Mouse (Mus musculus) heart, embryonic 15.5 days (tissue): ENCODE measurements around the gene 1700022I11Rik. TPM values are rescaled to one million over a fixed set of nuclear protein-coding genes. Genes with fewer than 3 reads are reported as not detected.

Source experiments
- ATAC-seq: fragments of 200-750 bp; cut with Nextera tagmentation; replicated peaks from 2 replicates; pipeline ENCODE4 v1.8.0; 2017; ENCODE audit warnings: low read depth, moderate TSS enrichment; ENCODE audit not compliant: insufficient number of reproducible peaks, insufficient read depth, low FRiP score
- H3K27ac ChIP-seq: fragments of 300-500 bp; sonication (generic); 2 replicates; pipeline ENCODE4 v1.5.1; 2015; ENCODE audit warnings: mild to moderate bottlenecking, inconsistent platforms
- H3K27me3 ChIP-seq: fragments of 300-500 bp; sonication (generic); 2 replicates; pipeline ENCODE4 v1.6.1; 2015; ENCODE audit warnings: inconsistent platforms
- H3K36me3 ChIP-seq: fragments of 300-500 bp; sonication (generic); 2 replicates; pipeline ENCODE4 v1.6.1; 2015; ENCODE audit warnings: mild to moderate bottlenecking, inconsistent platforms
- H3K4me1 ChIP-seq: fragments of 300-500 bp; sonication (generic); replicated peaks from 2 replicates; pipeline ENCODE4 v1.6.1; 2015; ENCODE audit warnings: inconsistent platforms
- H3K4me2 ChIP-seq: fragments of 300-500 bp; sonication (generic); 2 replicates; pipeline ENCODE4 v1.6.1; 2015; ENCODE audit warnings: inconsistent platforms, mild to moderate bottlenecking, moderate library complexity
- H3K4me3 ChIP-seq: fragments of 300-500 bp; sonication (generic); 2 replicates; pipeline ENCODE4 v1.5.1; 2015; ENCODE audit warnings: mild to moderate bottlenecking, inconsistent platforms
- H3K9ac ChIP-seq: fragments of 300-500 bp; sonication (generic); 2 replicates; pipeline ENCODE4 v1.6.1; 2015; ENCODE audit warnings: mild to moderate bottlenecking, inconsistent platforms
- H3K9me3 ChIP-seq: fragments of 300-500 bp; sonication (generic); replicated peaks from 2 replicates; pipeline ENCODE4 v1.6.1; 2016; ENCODE audit warnings: inconsistent platforms
- WGBS: fragments of 180-500 bp; shearing (Covaris S2); methylation state at CpG from one replicate; pipeline ENCODE4 v1.1.7; 2015; ENCODE audit warnings: mixed read lengths; 5-methylcytosine and 5-hydroxymethylcytosine counted together
- polyA plus RNA-seq: library from polyadenylated mRNA; unstranded; fragments of >200 nt; fragmentation: Nextera tagmentation; extraction: Ambion mirVana; gene quantifications from 2 replicates; pipeline ENCODE4 v1.2.1, GENCODE M21; 2015

1700022I11Rik gene
- polyA plus RNA-seq, 1 experiment from 2014 or later, result 0.18 TPM

DNA sequence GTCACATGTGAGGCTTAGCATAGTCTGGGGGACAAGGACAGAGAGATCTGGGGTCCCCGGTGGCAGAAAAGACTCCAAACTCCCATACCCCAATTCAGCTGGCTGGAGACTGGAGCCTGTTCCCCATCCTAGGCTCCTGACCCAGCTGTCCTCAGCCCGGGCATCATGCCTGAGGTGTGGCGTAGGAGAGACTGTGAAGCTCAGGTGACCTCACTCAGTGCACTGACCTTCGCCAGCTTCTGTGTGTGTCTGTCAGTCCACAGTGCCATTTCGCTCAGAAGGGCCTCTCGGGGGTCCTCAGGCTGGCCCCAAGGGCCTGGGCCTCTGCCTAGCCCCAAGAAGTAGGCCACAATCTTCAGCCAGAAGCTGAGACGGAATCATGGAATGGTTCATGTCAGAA is 16.8 kb upstream of the 1700022I11Rik start:
- no peak for ATAC-seq
- WGBS, result 80% methylated on average over 7 of the region's 7 CpGs
- peak overlapping the region; percentile 46 for H3K4me2 ChIP-seq
- H3K9me3 ChIP-seq, result no peaks in the 10 kb centered on the region
- H3K27me3 ChIP-seq, result peaks cover 6% of the 10 kb centered on the region
- H3K4me1 ChIP-seq, result peaks cover 52% of the 10 kb centered on the region
- no peak overlapping the region for H3K4me3 ChIP-seq
- peak overlapping the region; percentile 98 for H3K27ac ChIP-seq
- H3K36me3 ChIP-seq, result peaks cover 12% of the 10 kb centered on the region; the same call in 1 of the 2 replicates
- H3K9ac ChIP-seq, result peak overlapping the region; percentile 21; the same call in 1 of the 2 replicates

GRCm38 (mm10) chr4:42953435-42954094 is 15.8 kb upstream of the 1700022I11Rik start:
- Histone ChIP-seq H3K4me2 (peak overlapping the region; percentile 46), H3K9ac (peak overlapping the region; percentile 21), H3K4me1 (peaks cover 62% of the 10 kb centered on the region), H3K36me3 (peaks cover 17% of the 10 kb centered on the region; the same call in 1 of the 2 replicates), H3K4me3 (no peak overlapping the region), H3K9me3 (no peaks in the 10 kb centered on the region), H3K27me3 (no peaks in the 10 kb centered on the region), H3K27ac (peak overlapping the region; percentile 98)
- WGBS, result 27% methylated on average over 10 of the region's 10 CpGs
- ATAC-seq, result peak; percentile 72

- H3K4me2 ChIP-seq, result peak overlapping the region; percentile 46
- no peak overlapping the region for H3K4me3 ChIP-seq
- WGBS, result 9% methylated on average over 10 of the region's 10 CpGs
- ATAC-seq, result no peak
- no peaks in the 10 kb centered on the region for H3K27me3 ChIP-seq
- peaks cover 63% of the 10 kb centered on the region for H3K4me1 ChIP-seq
- H3K27ac ChIP-seq, result peak overlapping the region; percentile 98
- peak overlapping the region; percentile 50 for H3K9ac ChIP-seq
- H3K9me3 ChIP-seq, result no peaks in the 10 kb centered on the region
- peaks cover 17% of the 10 kb centered on the region; the same call in 1 of the 2 replicates for H3K36me3 ChIP-seq
These were observed 15.1 kb upstream of the 1700022I11Rik start for GRCm38 (mm10) chr4:42954297-42954696.

DNA sequence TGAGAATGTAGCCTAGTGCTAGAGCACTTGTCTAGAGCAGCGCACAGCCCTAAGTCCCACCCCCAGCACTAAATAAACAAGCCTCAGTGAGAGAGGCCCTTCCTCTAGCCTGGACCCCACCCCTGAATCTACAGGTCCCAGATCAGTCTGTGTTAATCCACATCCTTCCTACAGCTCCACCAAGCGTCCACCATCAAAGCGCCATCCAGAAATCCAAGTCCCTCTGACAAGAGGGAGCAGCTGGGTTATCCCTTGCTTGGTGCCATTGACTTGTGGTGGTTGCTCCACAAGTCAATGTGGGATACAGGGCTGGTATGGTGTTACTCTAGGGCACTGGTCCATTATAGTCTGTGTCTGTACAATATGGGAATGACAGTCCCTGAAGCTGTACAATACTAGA is 14.2 kb upstream of the 1700022I11Rik start:
- Histone ChIP-seq H3K4me3 (no peak overlapping the region), H3K36me3 (peaks cover 17% of the 10 kb centered on the region; the same call in 1 of the 2 replicates), H3K27me3 (no peaks in the 10 kb centered on the region), H3K4me1 (peaks cover 71% of the 10 kb centered on the region), H3K9me3 (no peaks in the 10 kb centered on the region), H3K4me2 (no peak overlapping the region), H3K9ac (no peak overlapping the region), H3K27ac (peak overlapping the region; percentile 98; the same call in 1 of the 2 replicates)
- ATAC-seq, result no peak
- 93% methylated on average over 3 of the region's 3 CpGs for WGBS

DNA sequence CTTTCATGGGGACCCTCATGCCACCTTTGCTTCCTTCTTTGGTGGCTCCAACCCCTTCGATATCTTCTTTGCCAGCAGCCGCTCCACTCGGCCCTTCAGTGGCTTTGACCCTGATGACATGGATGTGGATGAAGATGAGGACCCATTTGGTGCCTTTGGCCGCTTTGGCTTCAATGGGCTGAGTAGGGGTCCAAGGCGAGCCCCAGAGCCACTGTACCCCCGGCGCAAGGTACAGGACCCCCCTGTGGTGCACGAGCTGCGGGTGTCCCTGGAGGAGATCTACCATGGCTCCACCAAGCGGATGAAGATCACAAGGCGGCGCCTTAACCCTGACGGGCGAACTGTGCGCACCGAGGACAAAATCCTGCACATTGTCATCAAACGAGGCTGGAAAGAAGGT is 12.8 kb upstream of the 1700022I11Rik start:
- 92% methylated on average over 17 of the region's 17 CpGs for WGBS
- H3K4me2 ChIP-seq, result no peak overlapping the region
- no peak for ATAC-seq
- peaks cover 62% of the 10 kb centered on the region for H3K4me1 ChIP-seq
- no peak overlapping the region for H3K27ac ChIP-seq
- H3K9me3 ChIP-seq, result no peaks in the 10 kb centered on the region
- no peak overlapping the region for H3K9ac ChIP-seq
- H3K27me3 ChIP-seq, result no peaks in the 10 kb centered on the region
- peaks cover 17% of the 10 kb centered on the region; the same call in 1 of the 2 replicates for H3K36me3 ChIP-seq
- H3K4me3 ChIP-seq, result no peak overlapping the region

- Histone ChIP-seq H3K4me3 (no peak overlapping the region), H3K9ac (no peak overlapping the region; the same call in 1 of the 2 replicates), H3K4me1 (peaks cover 55% of the 10 kb centered on the region), H3K9me3 (no peaks in the 10 kb centered on the region), H3K27ac (peak overlapping the region; percentile 87), H3K36me3 (peaks cover 17% of the 10 kb centered on the region; the same call in 1 of the 2 replicates), H3K27me3 (no peaks in the 10 kb centered on the region), H3K4me2 (no peak overlapping the region)
- no peak for ATAC-seq
- 80% methylated on average over 11 of the region's 11 CpGs for WGBS
These were observed 12.1 kb upstream of the 1700022I11Rik start for GRCm38 (mm10) chr4:42957306-42957705.

DNA sequence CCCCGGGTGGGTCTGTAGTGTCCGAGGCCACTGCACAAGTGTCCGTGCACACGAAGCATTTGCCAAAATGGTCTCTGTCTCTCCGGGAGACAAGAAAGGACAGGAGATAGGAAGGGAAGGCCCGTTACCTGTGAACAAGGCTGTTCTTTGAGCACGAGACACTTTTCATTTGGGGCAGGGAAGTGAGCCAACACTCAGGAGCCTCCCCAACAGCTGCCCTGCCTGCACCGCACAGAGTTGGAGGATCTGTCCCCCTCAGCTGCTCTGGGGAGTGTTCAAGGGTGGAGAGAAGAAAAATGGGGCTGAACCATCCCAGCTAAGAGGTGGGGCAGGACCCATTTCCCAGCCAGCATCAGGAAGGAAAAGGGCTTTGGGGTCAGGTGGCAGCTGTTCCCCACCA is 11.4 kb upstream of the 1700022I11Rik start:
- no peak overlapping the region for H3K4me2 ChIP-seq
- WGBS, result 77% methylated on average over 8 of the region's 8 CpGs
- ATAC-seq, result no peak
- peak overlapping the region; percentile 87 for H3K27ac ChIP-seq
- H3K27me3 ChIP-seq, result no peaks in the 10 kb centered on the region
- H3K4me1 ChIP-seq, result peaks cover 48% of the 10 kb centered on the region
- H3K4me3 ChIP-seq, result no peak overlapping the region
- no peaks in the 10 kb centered on the region for H3K9me3 ChIP-seq
- peaks cover 17% of the 10 kb centered on the region; the same call in 1 of the 2 replicates for H3K36me3 ChIP-seq
- peak overlapping the region; percentile 35; the same call in 1 of the 2 replicates for H3K9ac ChIP-seq

GRCm38 (mm10) chr4:42958942-42959341 is 10.5 kb upstream of the 1700022I11Rik start:
- Histone ChIP-seq H3K9ac (peak overlapping the region; percentile 29), H3K36me3 (peaks cover 17% of the 10 kb centered on the region; the same call in 1 of the 2 replicates), H3K9me3 (no peaks in the 10 kb centered on the region), H3K27me3 (no peaks in the 10 kb centered on the region), H3K4me3 (no peak overlapping the region), H3K4me1 (peaks cover 40% of the 10 kb centered on the region), H3K4me2 (no peak overlapping the region), H3K27ac (peak overlapping the region; percentile 87)
- peak; percentile 71 for ATAC-seq
- WGBS, result 22% methylated on average over 8 of the region's 8 CpGs

DNA sequence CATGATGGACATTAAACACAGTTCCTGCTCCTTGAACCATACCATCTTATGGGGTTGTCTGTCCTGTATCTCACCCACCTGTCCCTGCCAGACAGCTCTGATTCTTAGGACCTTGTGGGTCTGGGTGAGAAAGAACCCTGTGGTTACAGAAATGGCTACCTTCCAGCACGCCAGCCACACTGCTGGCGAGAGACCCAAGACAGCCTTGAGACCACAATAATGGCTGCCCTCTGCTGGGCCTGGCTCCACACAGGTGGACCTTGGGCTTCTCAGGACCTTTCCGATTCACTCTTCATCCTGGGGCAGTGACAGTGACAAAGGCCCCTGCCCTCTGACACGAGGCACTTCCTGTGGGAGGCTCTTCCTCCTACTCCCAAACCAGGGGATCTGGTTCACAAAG is 10.0 kb upstream of the 1700022I11Rik start:
- no peak overlapping the region for H3K4me2 ChIP-seq
- H3K27ac ChIP-seq, result peak overlapping the region; percentile 87
- WGBS, result 52% methylated on average over 4 of the region's 4 CpGs
- no peak overlapping the region for H3K4me3 ChIP-seq
- H3K9me3 ChIP-seq, result no peaks in the 10 kb centered on the region
- H3K36me3 ChIP-seq, result peaks cover 17% of the 10 kb centered on the region; the same call in 1 of the 2 replicates
- 0 out of 2 replicates have a peak overlapping the region, but pooled peaks have one; percentile 11 for H3K9ac ChIP-seq
- no peaks in the 10 kb centered on the region for H3K27me3 ChIP-seq
- no peak for ATAC-seq
- peaks cover 40% of the 10 kb centered on the region for H3K4me1 ChIP-seq

DNA sequence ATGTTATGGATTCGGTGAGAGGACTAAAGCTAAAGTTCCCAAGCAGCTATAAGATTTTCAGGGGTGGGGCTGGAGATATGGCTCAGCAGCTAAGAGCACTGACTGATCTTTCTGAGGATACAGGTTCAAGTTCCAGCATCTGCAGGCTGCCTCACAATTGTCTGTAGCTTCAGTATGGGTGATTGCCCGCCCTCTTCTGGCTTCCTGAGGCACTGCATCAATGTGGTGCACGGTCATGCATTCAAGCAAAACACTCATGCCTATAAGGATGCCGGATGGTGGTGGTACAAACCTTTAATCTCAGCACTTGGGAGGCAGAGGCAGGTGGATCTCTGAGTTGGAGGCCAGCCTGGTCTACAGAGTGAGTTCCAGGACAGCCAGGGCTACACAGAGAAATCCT is 7.8 kb upstream of the 1700022I11Rik start:
- H3K4me3 ChIP-seq, result no peak overlapping the region
- H3K36me3 ChIP-seq, result peaks cover 12% of the 10 kb centered on the region; the same call in 1 of the 2 replicates
- peaks cover 43% of the 10 kb centered on the region for H3K4me1 ChIP-seq
- no peak for ATAC-seq
- 32% methylated on average over 4 of the region's 4 CpGs for WGBS
- H3K27ac ChIP-seq, result no peak overlapping the region
- H3K27me3 ChIP-seq, result no peaks in the 10 kb centered on the region
- no peak overlapping the region for H3K4me2 ChIP-seq
- H3K9ac ChIP-seq, result no peak overlapping the region
- no peaks in the 10 kb centered on the region for H3K9me3 ChIP-seq

DNA sequence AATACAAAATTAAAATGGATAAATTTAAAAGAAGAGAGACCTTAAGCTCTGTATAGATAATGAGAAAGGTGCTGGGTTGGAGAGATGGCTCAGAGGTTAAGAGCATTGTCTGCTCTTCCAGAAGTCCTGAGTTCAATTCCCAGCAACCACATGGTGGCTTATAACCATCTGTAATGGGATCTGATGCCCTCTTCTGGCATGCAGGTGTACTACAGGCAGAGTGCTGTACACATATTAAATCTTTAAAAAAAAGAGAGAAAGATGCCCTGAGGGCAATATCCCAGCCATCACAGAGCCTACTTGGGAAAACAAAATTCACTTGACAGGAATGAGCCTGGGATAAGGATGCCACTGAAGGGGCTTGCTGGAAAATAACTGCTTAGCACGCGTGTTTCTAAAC is 5.9 kb upstream of the 1700022I11Rik start:
- WGBS, result 73% methylated on average over 2 of the region's 2 CpGs
- H3K4me1 ChIP-seq, result peaks cover 29% of the 10 kb centered on the region
- H3K27me3 ChIP-seq, result no peaks in the 10 kb centered on the region
- H3K9ac ChIP-seq, result no peak overlapping the region
- H3K36me3 ChIP-seq, result no peaks in the 10 kb centered on the region
- no peak overlapping the region for H3K4me3 ChIP-seq
- ATAC-seq, result no peak
- H3K9me3 ChIP-seq, result no peaks in the 10 kb centered on the region
- no peak overlapping the region for H3K27ac ChIP-seq
- H3K4me2 ChIP-seq, result no peak overlapping the region
